Mouse (Mus musculus) G1E (cell line): ENCODE measurements around the gene 4933407L21Rik.

ENCODE experiments used
- CTCF ChIP-seq: IDR thresholded peaks from 2 replicates; pipeline ENCODE4 v1.5.1; 2012; ENCODE audit warnings: low read depth, low read length, inconsistent platforms, mixed read lengths
- POLR2AphosphoS5 ChIP-seq: IDR thresholded peaks from 2 replicates; pipeline ENCODE4 v1.6.1; 2012; ENCODE audit warnings: low read depth, low read length, inconsistent platforms; ENCODE audit not compliant: insufficient replicate concordance

DNA sequence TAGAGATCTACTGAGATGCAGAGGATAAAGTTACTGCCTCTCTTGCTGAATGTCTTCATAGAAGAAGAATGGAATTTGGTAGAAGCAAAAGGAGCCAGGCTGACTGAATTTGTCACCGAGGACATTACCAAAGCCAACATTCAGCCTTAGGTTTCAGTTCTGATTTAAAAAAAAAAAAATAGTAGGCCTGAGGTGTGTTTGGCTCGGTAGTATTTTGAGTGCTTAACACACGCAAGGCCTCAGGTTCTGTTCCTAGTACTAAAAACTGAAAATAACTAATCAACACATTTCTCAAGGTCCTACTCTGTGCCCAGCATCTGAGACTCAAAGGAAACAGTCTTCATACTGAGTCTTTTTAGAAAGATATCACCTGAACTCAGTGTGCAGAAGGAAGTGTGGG is 42.8 kb downstream of the 4933407L21Rik start:
- no peak for TF ChIP-seq CTCF
- TF ChIP-seq POLR2AphosphoS5: no peak
